Mouse (Mus musculus): ENCODE measurements at regions not wholly inside any gene's neighbourhood (a gene's known extent, or its start where the extent isn't known, plus 50 kb on each side); places are given as distances from the start of the nearest gene placed in this dataset.
"Not testable (repeated sequence)": the region's sequence is repeated elsewhere in the genome, so short reads cannot be mapped to it uniquely, and the experiment has no call there.

DNA sequence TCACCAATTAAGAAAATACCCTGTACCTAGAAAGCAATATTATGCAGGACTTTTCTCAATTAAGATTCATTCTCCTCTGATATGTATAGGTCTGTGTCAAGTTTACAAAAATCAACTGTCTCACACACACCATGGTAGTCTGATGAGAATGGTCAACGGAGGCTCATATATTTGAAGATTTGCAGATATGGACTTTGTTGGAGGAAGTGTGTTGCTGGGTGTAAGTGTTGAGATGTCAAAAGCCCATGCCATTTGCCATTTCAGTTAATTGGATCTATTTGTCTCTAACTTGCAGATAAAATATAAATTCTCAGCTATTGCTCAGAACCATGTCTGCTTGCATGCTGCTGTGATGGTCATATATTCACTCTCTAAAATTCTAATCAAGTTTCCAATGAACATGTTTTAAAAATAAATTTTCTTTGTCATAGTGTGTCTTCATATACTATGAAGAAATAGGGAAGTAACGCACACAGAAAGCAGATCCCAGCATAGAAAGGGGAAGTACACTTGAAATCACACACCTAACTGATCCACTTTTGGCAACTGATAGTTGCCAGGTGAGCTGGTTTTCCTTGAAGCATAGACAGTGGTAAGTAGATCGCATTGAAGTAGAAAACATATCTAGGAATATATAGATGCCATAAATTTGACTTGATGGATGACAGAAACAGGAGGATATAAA, 326.4 kb downstream of the Gm11232 start:
- H3K79me2 ChIP-seq (ENCODE audit: control insufficient read depth, insufficient read depth) = no peaks in the 10 kb centered on the region
- no peak for TF ChIP-seq E2F4 (IDR thresholded peaks at IDR 0.05; ENCODE audit: insufficient read depth)
- TF ChIP-seq MAX (IDR thresholded peaks at IDR 0.05; ENCODE audit: low read depth) = no peak
- TF ChIP-seq REST (IDR thresholded peaks at IDR 0.05; ENCODE audit: insufficient read depth, insufficient read length) = no peak
- no peak for TF ChIP-seq CEBPB (IDR thresholded peaks at IDR 0.05; ENCODE audit: insufficient read depth, poor library complexity, severe bottlenecking)
- TF ChIP-seq MYOD1 (IDR thresholded peaks at IDR 0.05; ENCODE audit: control insufficient read depth in 1 of 3, insufficient read length in 2 of 3, low read depth in 2 of 3) = no peak
- no peak for TF ChIP-seq USF1 (IDR thresholded peaks at IDR 0.05; ENCODE audit: low read depth)
- no peak for TF ChIP-seq MYOG (IDR thresholded peaks at IDR 0.05; ENCODE audit: control insufficient read depth in 1 of 3, insufficient read depth in 1 of 3, insufficient read length in 2 of 3, low read depth in 2 of 3)
- no peak for TF ChIP-seq POLR2A (IDR thresholded peaks at IDR 0.05; ENCODE audit: insufficient read length, low read depth)
- no peak for TF ChIP-seq SRF (IDR thresholded peaks at IDR 0.05; ENCODE audit: control insufficient read depth, insufficient read length, low read depth)
- TF ChIP-seq TCF3 (IDR thresholded peaks at IDR 0.05; ENCODE audit: insufficient read length, low read depth) = no peak
- no peak for TF ChIP-seq TCF12 (IDR thresholded peaks at IDR 0.05; ENCODE audit: insufficient read depth, poor library complexity, severe bottlenecking)
- no peak for TF ChIP-seq POLR2AphosphoS2 (IDR thresholded peaks at IDR 0.05; ENCODE audit: insufficient read length, low read depth)
- no peaks in the 10 kb centered on the region for H3K36me3 ChIP-seq (ENCODE audit: control insufficient read depth, insufficient read depth)
- H3K4me2 ChIP-seq (ENCODE audit: low read depth) = no peak overlapping the region
- no peak overlapping the region for H3K4me3 ChIP-seq
- no peak overlapping the region for H3ac ChIP-seq (ENCODE audit: control insufficient read depth, insufficient read length)
- H3K27me3 ChIP-seq (ENCODE audit: control insufficient read depth, insufficient read depth, insufficient read length) = no peaks in the 10 kb centered on the region

DNA sequence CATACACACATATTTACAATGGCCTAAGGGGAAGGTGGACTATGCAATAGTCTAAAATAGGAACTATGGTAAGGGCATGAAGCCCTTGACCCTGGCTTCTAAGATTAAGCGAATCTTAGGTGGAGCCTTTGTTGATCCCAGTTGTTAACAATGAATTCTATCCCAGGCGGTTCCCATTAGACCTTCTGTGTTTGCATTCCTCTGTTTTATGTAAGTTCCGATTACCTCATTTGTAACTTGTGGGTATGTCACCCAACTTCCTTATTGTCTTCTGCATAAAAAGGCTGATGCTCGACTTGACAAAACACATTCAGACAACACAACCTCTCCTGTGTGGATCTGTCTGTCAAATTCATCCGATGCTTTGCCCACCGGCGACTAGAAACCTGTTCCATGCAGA, 335.6 kb downstream of the Gm11232 start:
- not testable (repeated sequence) for H3K36me3 ChIP-seq (ENCODE audit: control insufficient read depth, insufficient read depth); H3K4me3 ChIP-seq; H3ac ChIP-seq (ENCODE audit: control insufficient read depth, insufficient read length); H3K4me2 ChIP-seq (ENCODE audit: low read depth); H3K79me2 ChIP-seq (ENCODE audit: control insufficient read depth, insufficient read depth); H3K27me3 ChIP-seq (ENCODE audit: control insufficient read depth, insufficient read depth, insufficient read length)

DNA sequence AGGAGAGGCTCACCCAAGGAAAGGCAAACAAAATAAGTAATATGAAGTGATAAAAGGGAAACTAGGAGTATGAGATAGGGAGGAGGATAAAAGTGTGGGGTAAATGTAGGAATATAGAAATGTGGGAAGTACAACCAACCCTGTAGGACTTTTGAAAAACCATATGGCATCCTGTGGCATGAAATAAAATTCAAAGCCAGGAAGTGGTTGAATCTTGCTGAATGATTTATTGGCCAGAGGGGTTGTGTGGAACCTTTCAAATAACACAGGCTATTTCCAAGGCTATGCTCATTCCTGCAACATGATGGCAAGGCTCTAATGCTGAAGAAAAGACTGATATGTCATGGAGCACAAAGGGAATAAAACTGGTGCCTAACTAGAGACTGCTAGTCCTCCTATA, 347.9 kb downstream of the Gm11232 start:
- no peaks in the 10 kb centered on the region for H3K27me3 ChIP-seq (ENCODE audit: control insufficient read depth, insufficient read depth, insufficient read length)
- TF ChIP-seq CEBPB (IDR thresholded peaks at IDR 0.05; ENCODE audit: insufficient read depth, poor library complexity, severe bottlenecking) (no peak), MYOD1 (IDR thresholded peaks at IDR 0.05; ENCODE audit: control insufficient read depth in 1 of 3, insufficient read length in 2 of 3, low read depth in 2 of 3) (no peak), MAX (IDR thresholded peaks at IDR 0.05; ENCODE audit: low read depth) (no peak), TCF12 (IDR thresholded peaks at IDR 0.05; ENCODE audit: insufficient read depth, poor library complexity, severe bottlenecking) (no peak), TCF3 (IDR thresholded peaks at IDR 0.05; ENCODE audit: insufficient read length, low read depth) (no peak), POLR2AphosphoS2 (IDR thresholded peaks at IDR 0.05; ENCODE audit: insufficient read length, low read depth) (no peak), E2F4 (IDR thresholded peaks at IDR 0.05; ENCODE audit: insufficient read depth) (no peak), POLR2A (IDR thresholded peaks at IDR 0.05; ENCODE audit: insufficient read length, low read depth) (no peak), MYOG (IDR thresholded peaks at IDR 0.05; ENCODE audit: control insufficient read depth in 1 of 3, insufficient read depth in 1 of 3, insufficient read length in 2 of 3, low read depth in 2 of 3) (no peak), REST (IDR thresholded peaks at IDR 0.05; ENCODE audit: insufficient read depth, insufficient read length) (no peak), USF1 (IDR thresholded peaks at IDR 0.05; ENCODE audit: low read depth) (no peak), SRF (IDR thresholded peaks at IDR 0.05; ENCODE audit: control insufficient read depth, insufficient read length, low read depth) (no peak)
- H3K4me2 ChIP-seq (ENCODE audit: low read depth) = no peak overlapping the region
- no peaks in the 10 kb centered on the region for H3K79me2 ChIP-seq (ENCODE audit: control insufficient read depth, insufficient read depth)
- H3ac ChIP-seq (ENCODE audit: control insufficient read depth, insufficient read length) = no peak overlapping the region
- no peak overlapping the region for H3K4me3 ChIP-seq
- H3K36me3 ChIP-seq (ENCODE audit: control insufficient read depth, insufficient read depth) = no peaks in the 10 kb centered on the region

DNA sequence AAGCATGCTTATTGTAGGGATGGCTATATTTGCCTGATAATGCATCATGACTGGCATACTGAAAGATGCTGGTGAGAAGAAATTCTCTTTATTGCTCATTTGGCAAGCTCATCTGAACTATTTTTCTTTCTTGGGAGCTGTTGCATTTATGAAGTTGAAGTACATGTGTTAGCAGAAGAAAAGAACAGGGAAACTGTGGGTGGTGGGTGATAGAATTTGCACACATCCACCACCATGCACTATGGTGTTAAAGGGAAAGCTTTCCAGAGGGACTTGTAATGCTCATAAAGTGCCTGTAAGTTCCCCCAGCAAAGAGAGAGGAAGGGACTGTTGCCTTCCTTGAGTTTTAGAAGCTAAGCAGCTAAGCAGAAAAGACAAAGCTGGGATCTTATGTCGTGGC, 367.3 kb downstream of the Gm11232 start:
- no peaks in the 10 kb centered on the region for H3K27me3 ChIP-seq (ENCODE audit: control insufficient read depth, insufficient read depth, insufficient read length)
- no peak overlapping the region for H3ac ChIP-seq (ENCODE audit: control insufficient read depth, insufficient read length)
- H3K4me3 ChIP-seq = no peak overlapping the region
- no peaks in the 10 kb centered on the region for H3K36me3 ChIP-seq (ENCODE audit: control insufficient read depth, insufficient read depth)
- TF ChIP-seq MYOG (IDR thresholded peaks at IDR 0.05; ENCODE audit: control insufficient read depth in 1 of 3, insufficient read depth in 1 of 3, insufficient read length in 2 of 3, low read depth in 2 of 3) = no peak
- no peak for TF ChIP-seq MYOD1 (IDR thresholded peaks at IDR 0.05; ENCODE audit: control insufficient read depth in 1 of 3, insufficient read length in 2 of 3, low read depth in 2 of 3)
- no peak for TF ChIP-seq REST (IDR thresholded peaks at IDR 0.05; ENCODE audit: insufficient read depth, insufficient read length)
- no peak for TF ChIP-seq POLR2AphosphoS2 (IDR thresholded peaks at IDR 0.05; ENCODE audit: insufficient read length, low read depth)
- TF ChIP-seq TCF3 (IDR thresholded peaks at IDR 0.05; ENCODE audit: insufficient read length, low read depth) = no peak
- no peak for TF ChIP-seq POLR2A (IDR thresholded peaks at IDR 0.05; ENCODE audit: insufficient read length, low read depth)
- no peak for TF ChIP-seq MAX (IDR thresholded peaks at IDR 0.05; ENCODE audit: low read depth)
- no peak for TF ChIP-seq USF1 (IDR thresholded peaks at IDR 0.05; ENCODE audit: low read depth)
- no peak for TF ChIP-seq CEBPB (IDR thresholded peaks at IDR 0.05; ENCODE audit: insufficient read depth, poor library complexity, severe bottlenecking)
- TF ChIP-seq TCF12 (IDR thresholded peaks at IDR 0.05; ENCODE audit: insufficient read depth, poor library complexity, severe bottlenecking) = no peak
- no peak for TF ChIP-seq E2F4 (IDR thresholded peaks at IDR 0.05; ENCODE audit: insufficient read depth)
- TF ChIP-seq SRF (IDR thresholded peaks at IDR 0.05; ENCODE audit: control insufficient read depth, insufficient read length, low read depth) = no peak
- no peak overlapping the region for H3K4me2 ChIP-seq (ENCODE audit: low read depth)
- no peaks in the 10 kb centered on the region for H3K79me2 ChIP-seq (ENCODE audit: control insufficient read depth, insufficient read depth)

DNA sequence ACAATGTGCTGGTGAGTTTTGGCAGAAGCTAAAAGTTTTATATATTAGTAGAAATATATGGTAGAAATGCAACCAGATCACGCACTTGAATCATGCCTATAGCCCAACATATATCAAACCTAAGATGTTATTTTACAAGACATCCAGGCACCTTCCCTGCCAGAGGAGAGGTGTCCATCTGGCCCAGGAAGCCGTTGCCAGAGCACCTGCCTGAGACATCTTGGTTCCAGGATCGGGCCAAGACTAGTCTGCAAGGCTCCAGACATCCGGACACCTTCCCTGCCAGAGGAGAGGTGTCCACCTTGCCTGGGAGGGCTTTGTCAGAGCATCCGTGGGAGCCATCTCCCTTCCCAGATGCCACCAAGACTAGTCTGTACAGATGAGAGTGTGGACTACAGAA, 388.5 kb downstream of the Gm11232 start:
- no peaks in the 10 kb centered on the region for H3K79me2 ChIP-seq (ENCODE audit: control insufficient read depth, insufficient read depth)
- no peaks in the 10 kb centered on the region for H3K27me3 ChIP-seq (ENCODE audit: control insufficient read depth, insufficient read depth, insufficient read length)
- no peak overlapping the region for H3K4me3 ChIP-seq
- TF ChIP-seq TCF12 (IDR thresholded peaks at IDR 0.05; ENCODE audit: insufficient read depth, poor library complexity, severe bottlenecking) = no peak
- TF ChIP-seq SRF (IDR thresholded peaks at IDR 0.05; ENCODE audit: control insufficient read depth, insufficient read length, low read depth) = no peak
- no peak for TF ChIP-seq MYOG (IDR thresholded peaks at IDR 0.05; ENCODE audit: control insufficient read depth in 1 of 3, insufficient read depth in 1 of 3, insufficient read length in 2 of 3, low read depth in 2 of 3)
- no peak for TF ChIP-seq REST (IDR thresholded peaks at IDR 0.05; ENCODE audit: insufficient read depth, insufficient read length)
- TF ChIP-seq MAX (IDR thresholded peaks at IDR 0.05; ENCODE audit: low read depth) = no peak
- no peak for TF ChIP-seq POLR2AphosphoS2 (IDR thresholded peaks at IDR 0.05; ENCODE audit: insufficient read length, low read depth)
- TF ChIP-seq POLR2A (IDR thresholded peaks at IDR 0.05; ENCODE audit: insufficient read length, low read depth) = no peak
- no peak for TF ChIP-seq USF1 (IDR thresholded peaks at IDR 0.05; ENCODE audit: low read depth)
- TF ChIP-seq CEBPB (IDR thresholded peaks at IDR 0.05; ENCODE audit: insufficient read depth, poor library complexity, severe bottlenecking) = no peak
- H3K36me3 ChIP-seq (ENCODE audit: control insufficient read depth, insufficient read depth) = no peaks in the 10 kb centered on the region
- H3ac ChIP-seq (ENCODE audit: control insufficient read depth, insufficient read length) = no peak overlapping the region
- no peak overlapping the region for H3K4me2 ChIP-seq (ENCODE audit: low read depth)

Data from myocyte (in vitro differentiated cells).